Mouse (Mus musculus): ENCODE results near the gene Cog7. TPM values are rescaled to one million over a fixed set of nuclear protein-coding genes. Genes with fewer than 3 reads are reported as not detected.
A peak's percentile ranks its signal among the peaks of the same experiment; 100 is the strongest.

The Cog7 gene
- polyA plus RNA-seq, 1 experiment from 2014 or later, result 17.3 TPM

DNA sequence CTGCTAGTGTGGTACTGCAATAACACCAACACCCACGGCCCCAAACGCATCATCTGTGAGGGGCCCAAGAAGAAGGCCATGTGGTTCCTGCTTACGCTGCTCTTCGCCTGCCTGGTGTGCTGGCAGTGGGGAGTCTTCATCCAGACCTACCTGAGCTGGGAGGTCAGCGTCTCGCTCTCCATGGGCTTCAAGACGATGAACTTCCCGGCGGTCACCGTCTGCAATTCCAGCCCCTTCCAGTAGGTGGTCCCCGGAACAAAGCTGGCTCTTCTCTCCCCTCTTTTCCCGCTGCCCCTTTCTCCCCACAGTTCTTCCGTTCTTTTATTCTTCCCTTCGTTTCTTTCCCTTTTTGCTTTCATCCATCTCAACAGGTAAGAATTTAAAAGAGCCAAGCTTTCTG, 82.2 kb downstream of the Cog7 start:
- ATAC-seq (ENCODE audit: extremely low read depth, insufficient number of reproducible peaks, low FRiP score, low TSS enrichment), result no peak
- Histone ChIP-seq H3K4me1 (peaks cover 31% of the 10 kb centered on the region), H3K9ac (no peak overlapping the region), H3K4me2 (peak overlapping the region; percentile 51), H3K27me3 (replicated peaks) (peaks cover 18% of the 10 kb centered on the region), H3K4me3 (peak overlapping the region; percentile 8; the same call in 1 of the 2 replicates), H3K27ac (replicated peaks) (no peak overlapping the region), H3K9me3 (peaks cover 2% of the 10 kb centered on the region; the same call in 1 of the 2 replicates), H3K36me3 (no peaks in the 10 kb centered on the region)
- 8% methylated on average over 14 of the region's 14 CpGs for WGBS

- WGBS, result 42% methylated on average over 6 of the region's 6 CpGs
- Histone ChIP-seq H3K27ac (replicated peaks) (no peak overlapping the region), H3K36me3 (no peaks in the 10 kb centered on the region), H3K9me3 (peaks cover 4% of the 10 kb centered on the region; the same call in 1 of the 2 replicates), H3K4me1 (peaks cover 11% of the 10 kb centered on the region; the same call in 1 of the 2 replicates), H3K4me3 (no peak overlapping the region), H3K27me3 (replicated peaks) (peaks cover 18% of the 10 kb centered on the region), H3K9ac (no peak overlapping the region), H3K4me2 (no peak overlapping the region)
- no peak for ATAC-seq (ENCODE audit: extremely low read depth, insufficient number of reproducible peaks, low FRiP score, low TSS enrichment)
These were observed 84.8 kb downstream of the Cog7 start for GRCm38 (mm10) chr7:121896689-121897088.

DNA sequence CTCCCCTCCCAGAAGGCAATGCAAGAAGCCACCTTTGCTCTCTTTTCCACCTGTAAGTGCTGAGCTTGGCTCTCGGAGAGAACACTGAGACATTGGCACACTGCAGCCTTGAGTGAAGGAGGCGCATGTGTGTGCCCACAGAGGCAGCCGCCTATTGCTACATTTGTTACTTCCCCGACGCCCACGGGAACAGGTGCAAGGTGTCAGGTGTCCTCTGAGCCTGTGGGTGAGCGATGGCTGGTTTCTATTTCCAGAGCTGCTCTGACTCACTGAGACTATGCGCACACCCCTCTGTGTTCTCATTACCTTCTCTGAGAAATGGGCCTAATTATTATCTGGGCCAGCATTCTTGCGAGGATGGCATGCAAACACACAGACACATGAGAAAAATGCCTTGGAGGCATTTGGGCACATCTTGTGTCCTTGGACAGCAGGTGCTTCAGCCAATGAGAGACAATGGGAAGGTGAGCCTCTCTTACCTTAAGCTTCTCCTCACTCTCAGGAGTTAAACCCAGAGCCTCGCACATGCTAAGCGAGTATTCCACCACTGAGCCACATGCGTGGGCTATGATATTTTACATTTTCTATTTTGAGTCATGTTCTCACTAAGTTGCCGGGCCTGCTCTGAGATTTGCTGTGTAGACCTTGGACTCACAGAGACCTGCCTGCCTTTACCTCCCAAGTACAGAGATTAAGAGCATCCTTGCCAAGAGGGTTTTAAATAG, 90.7 kb downstream of the Cog7 start:
- 81% methylated on average over 13 of the region's 13 CpGs for WGBS
- no peak for ATAC-seq (ENCODE audit: extremely low read depth, insufficient number of reproducible peaks, low FRiP score, low TSS enrichment)
- Histone ChIP-seq H3K9ac (no peak overlapping the region), H3K36me3 (no peaks in the 10 kb centered on the region), H3K4me2 (no peak overlapping the region), H3K27ac (replicated peaks) (no peak overlapping the region), H3K4me1 (no peaks in the 10 kb centered on the region), H3K27me3 (replicated peaks) (no peaks in the 10 kb centered on the region), H3K9me3 (peaks cover 4% of the 10 kb centered on the region; the same call in 1 of the 2 replicates), H3K4me3 (no peak overlapping the region)

DNA sequence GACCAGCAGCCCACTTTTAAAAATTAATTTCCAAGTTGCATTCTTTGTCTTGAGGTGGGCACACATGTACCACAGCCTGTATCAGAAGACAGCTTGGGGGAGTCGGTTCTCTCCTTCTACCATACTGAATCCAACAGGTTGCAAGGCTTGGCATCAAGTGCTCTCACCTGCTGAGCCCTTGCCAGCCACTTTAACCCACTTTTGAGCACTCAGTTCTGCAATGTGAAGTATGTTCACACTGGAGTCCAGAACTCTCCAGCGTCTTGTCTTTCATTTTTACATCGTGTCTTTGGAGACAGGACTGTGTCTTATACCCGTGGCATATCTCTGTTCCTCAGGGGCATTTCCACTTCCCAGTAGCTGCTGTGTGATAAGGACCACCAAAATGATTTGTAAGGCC, 101.3 kb downstream of the Cog7 start:
- Histone ChIP-seq H3K9me3 (no peaks in the 10 kb centered on the region), H3K9ac (no peak overlapping the region), H3K36me3 (no peaks in the 10 kb centered on the region), H3K27ac (replicated peaks) (no peak overlapping the region), H3K4me2 (no peak overlapping the region), H3K4me3 (no peak overlapping the region), H3K27me3 (replicated peaks) (0 out of 2 replicates have a peak, but pooled peaks cover 3% of the 10 kb centered on the region), H3K4me1 (no peaks in the 10 kb centered on the region)
- WGBS, result 54% methylated on average over 4 of the region's 4 CpGs
- ATAC-seq (ENCODE audit: extremely low read depth, insufficient number of reproducible peaks, low FRiP score, low TSS enrichment), result no peak

DNA sequence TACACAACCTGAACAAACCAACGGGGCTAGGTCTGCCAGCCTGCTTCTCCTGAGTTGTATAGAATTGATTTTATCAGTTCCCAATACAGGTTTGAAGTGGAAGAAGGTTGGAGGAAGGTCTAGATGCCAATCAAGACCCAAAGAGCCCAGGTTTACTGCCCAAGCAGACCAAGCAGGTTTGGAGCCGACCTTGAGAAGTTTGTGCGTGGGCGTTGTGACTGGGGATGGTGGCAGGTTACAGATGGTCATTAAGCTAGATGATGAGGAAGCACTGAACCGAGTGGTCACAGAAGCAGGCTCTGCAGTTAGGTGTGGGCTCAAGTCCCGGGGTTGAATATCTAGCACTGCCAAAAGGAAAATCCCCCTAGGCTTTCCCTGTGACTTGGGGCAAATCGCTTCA, 106.7 kb downstream of the Cog7 start:
- Histone ChIP-seq H3K4me3 (no peak overlapping the region), H3K4me1 (no peaks in the 10 kb centered on the region), H3K9me3 (no peaks in the 10 kb centered on the region), H3K36me3 (no peaks in the 10 kb centered on the region), H3K9ac (no peak overlapping the region), H3K4me2 (no peak overlapping the region), H3K27ac (replicated peaks) (no peak overlapping the region), H3K27me3 (replicated peaks) (peaks cover 3% of the 10 kb centered on the region; the same call in 1 of the 2 replicates)
- ATAC-seq (ENCODE audit: extremely low read depth, insufficient number of reproducible peaks, low FRiP score, low TSS enrichment), result no peak
- 85% methylated on average over 7 of the region's 7 CpGs for WGBS

DNA sequence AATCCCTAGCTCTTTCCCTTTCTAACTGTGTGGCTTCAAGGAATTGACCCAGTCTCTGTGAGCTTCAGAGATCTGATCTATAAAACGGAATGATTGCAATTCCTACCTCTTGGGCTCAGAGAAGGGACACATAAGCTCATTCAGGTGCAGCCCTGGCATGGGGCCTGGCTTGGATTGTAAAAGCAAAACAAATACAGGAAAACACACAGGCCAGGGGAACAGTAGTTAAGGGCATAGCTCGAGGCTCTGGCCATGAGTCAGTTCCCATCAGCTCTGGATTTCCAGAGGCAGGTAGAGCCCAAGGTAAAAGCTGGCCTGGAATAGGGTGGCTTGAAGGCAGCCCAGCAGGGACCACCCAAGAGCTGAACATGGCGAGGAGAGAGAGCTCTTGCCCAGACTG, 107.5 kb downstream of the Cog7 start:
- H3K9me3 ChIP-seq, result no peaks in the 10 kb centered on the region
- H3K36me3 ChIP-seq, result no peaks in the 10 kb centered on the region
- 43% methylated on average over 3 of the region's 3 CpGs for WGBS

GRCm38 (mm10) chr7:121871631-121872030, 109.9 kb downstream of the Cog7 start:
- no peak overlapping the region for H3K4me2 ChIP-seq
- no peaks in the 10 kb centered on the region for H3K9me3 ChIP-seq
- no peak overlapping the region for H3K9ac ChIP-seq
- H3K36me3 ChIP-seq, result no peaks in the 10 kb centered on the region
- no peak overlapping the region for H3K4me3 ChIP-seq
- no peak for ATAC-seq (ENCODE audit: extremely low read depth, insufficient number of reproducible peaks, low FRiP score, low TSS enrichment)
- 52% methylated on average over 2 of the region's 3 CpGs for WGBS
- peaks cover 10% of the 10 kb centered on the region for H3K27me3 ChIP-seq (replicated peaks)
- H3K4me1 ChIP-seq, result no peaks in the 10 kb centered on the region
- H3K27ac ChIP-seq (replicated peaks), result no peak overlapping the region

More for the DNA sequence above, 107.5 kb downstream of the Cog7 start:
- Histone ChIP-seq H3K27ac (replicated peaks) (no peak overlapping the region), H3K4me2 (no peak overlapping the region), H3K4me3 (no peak overlapping the region), H3K27me3 (replicated peaks) (peaks cover 3% of the 10 kb centered on the region; the same call in 1 of the 2 replicates), H3K4me1 (no peaks in the 10 kb centered on the region), H3K9ac (no peak overlapping the region)
- no peak for ATAC-seq (ENCODE audit: extremely low read depth, insufficient number of reproducible peaks, low FRiP score, low TSS enrichment)

DNA sequence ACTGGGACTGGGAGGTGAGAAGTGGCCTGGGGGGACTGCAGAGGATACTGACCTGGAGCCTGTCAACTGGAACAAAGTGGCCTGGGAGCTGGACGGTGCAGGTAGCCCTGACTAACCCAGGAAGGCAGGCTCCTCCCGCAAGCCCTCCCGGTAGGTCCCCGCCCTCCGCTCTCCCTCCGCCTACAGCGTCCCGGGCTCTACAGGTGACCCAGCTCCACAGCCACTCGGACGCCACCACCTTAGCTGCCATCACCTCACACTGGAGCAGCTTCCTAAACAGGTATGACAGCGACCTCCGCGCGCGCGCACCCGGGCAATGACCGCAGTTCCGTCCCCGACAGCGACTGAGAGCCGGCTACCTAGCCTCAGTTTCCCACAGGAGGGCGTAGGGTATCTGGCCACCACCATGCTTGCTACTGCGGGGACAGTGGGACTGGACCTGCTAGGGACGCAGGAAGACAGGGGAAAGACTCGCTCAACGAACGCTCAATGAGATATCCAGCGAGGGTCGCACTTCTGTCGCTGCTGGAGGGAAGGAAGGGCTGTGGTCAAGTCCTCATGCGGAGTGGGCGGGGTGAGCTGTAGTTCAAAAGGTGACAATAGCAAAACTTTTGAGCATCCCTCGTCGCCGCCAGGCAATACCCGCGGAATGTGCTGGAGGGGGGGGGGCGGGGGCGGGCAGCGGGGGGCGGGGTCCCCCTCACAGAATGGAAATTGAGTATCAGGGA, 116.5 kb downstream of the Cog7 start, which contains the start of gene Scnn1b:
Gene Scnn1b, plus strand, starts transcription at position 181 of the 728 bp plus-strand sequence.
- ATAC-seq (ENCODE audit: extremely low read depth, insufficient number of reproducible peaks, low FRiP score, low TSS enrichment), result no peak
- Histone ChIP-seq H3K4me3 (peak within 1 kb of the TSS; percentile 43), H3K9ac (peak within 1 kb of the TSS; percentile 54; the same call in 1 of the 2 replicates)

GRCm38 (mm10) chr7:121858939-121859338, 122.6 kb downstream of the Cog7 start:
- peaks cover 8% of the 10 kb centered on the region for H3K27me3 ChIP-seq (replicated peaks)
- no peaks in the 10 kb centered on the region for H3K36me3 ChIP-seq
- WGBS, result 70% methylated on average over 8 of the region's 8 CpGs
- H3K4me3 ChIP-seq, result no peak overlapping the region
- no peak for ATAC-seq (ENCODE audit: extremely low read depth, insufficient number of reproducible peaks, low FRiP score, low TSS enrichment)
- no peaks in the 10 kb centered on the region for H3K9me3 ChIP-seq
- H3K4me2 ChIP-seq, result no peak overlapping the region
- H3K4me1 ChIP-seq, result 0 out of 2 replicates have a peak, but pooled peaks cover 8% of the 10 kb centered on the region
- H3K9ac ChIP-seq, result no peak overlapping the region
- no peak overlapping the region for H3K27ac ChIP-seq (replicated peaks)

More for the DNA sequence above, 116.5 kb downstream of the Cog7 start, which contains the start of gene Scnn1b:
- H3K4me2 ChIP-seq, result peak within 1 kb of the TSS; percentile 69
- H3K36me3 ChIP-seq, result no peaks in the 10 kb centered on the region
- H3K27me3 ChIP-seq (replicated peaks), result peaks cover 42% of the 10 kb centered on the region
- peaks cover 8% of the 10 kb centered on the region; the same call in 1 of the 2 replicates for H3K4me1 ChIP-seq
- H3K9me3 ChIP-seq, result no peaks in the 10 kb centered on the region
- 3% methylated on average over 41 of the region's 42 CpGs for WGBS
- no peak within 1 kb of the TSS for H3K27ac ChIP-seq (replicated peaks)

DNA sequence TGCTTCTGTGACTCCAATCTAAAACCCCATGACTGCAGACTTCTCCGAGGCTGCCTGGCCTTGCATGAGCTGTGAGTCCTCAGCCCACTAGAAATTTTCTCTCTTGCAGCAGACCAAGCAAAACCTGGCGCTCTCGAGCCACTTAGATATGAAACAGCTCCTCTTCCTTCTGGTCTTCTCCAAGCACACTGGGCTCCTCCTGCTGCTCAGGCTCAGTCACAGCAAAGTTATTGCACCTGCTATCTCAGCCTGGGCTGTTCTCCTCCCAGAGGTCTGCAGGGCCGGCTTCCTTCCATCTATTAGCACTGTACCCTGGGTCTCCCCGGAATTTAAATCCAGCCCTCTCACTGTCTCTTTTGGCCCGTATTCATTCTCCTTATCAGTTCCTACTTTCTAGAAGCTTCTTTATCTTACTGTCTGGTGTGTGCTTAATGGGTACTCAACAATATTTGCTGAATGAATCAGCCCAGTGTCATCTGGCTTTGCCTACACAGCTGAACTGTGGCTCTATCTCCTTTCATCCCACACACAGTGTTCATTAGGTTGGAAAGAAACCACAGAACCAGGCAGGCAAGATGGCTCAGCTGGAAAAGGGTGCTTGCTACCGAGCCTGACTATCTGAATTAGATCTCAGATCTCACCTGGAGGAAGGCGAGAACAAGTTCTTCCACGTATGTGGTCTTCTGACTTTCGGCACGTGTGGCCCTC, 124.2 kb downstream of the Cog7 start:
- H3K36me3 ChIP-seq, result no peaks in the 10 kb centered on the region
- no peak overlapping the region for H3K9ac ChIP-seq
- H3K27ac ChIP-seq (replicated peaks), result no peak overlapping the region
- 55% methylated on average over 11 of the region's 11 CpGs for WGBS
- ATAC-seq (ENCODE audit: extremely low read depth, insufficient number of reproducible peaks, low FRiP score, low TSS enrichment), result no peak
- H3K4me1 ChIP-seq, result 0 out of 2 replicates have a peak, but pooled peaks cover 8% of the 10 kb centered on the region
- H3K4me2 ChIP-seq, result no peak overlapping the region
- no peaks in the 10 kb centered on the region for H3K9me3 ChIP-seq
- H3K4me3 ChIP-seq, result no peak overlapping the region
- no peaks in the 10 kb centered on the region; the same call in 1 of the 2 replicates for H3K27me3 ChIP-seq (replicated peaks)

All from heart, embryonic 13.5 days (tissue).